In the genomic region with DNA sequence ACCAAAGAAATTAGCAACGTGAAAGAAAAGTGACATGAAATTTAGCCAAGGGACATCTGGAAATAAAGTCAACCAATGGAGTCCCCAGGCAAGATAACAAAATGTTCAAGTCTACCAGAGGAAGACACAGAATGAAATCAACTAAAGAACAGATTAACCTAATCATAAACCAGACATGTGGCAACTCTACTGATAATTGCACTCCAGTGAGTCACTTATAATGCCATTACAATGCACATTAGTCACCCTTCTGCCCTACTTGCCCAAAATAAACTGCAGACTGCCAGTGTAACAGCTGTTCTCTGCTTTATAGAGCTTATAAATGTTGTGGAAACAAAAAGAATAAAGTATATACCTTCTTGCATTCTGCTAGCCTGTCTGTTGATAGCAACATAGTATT, we compare ENCODE assay signal across 17 mouse cellular contexts.
"Had no signal": no experiment of that assay in that cellular context is flagged by ENCODE, and none has a peak within 500 bp of the region (broad histone marks: within the 10 kb centered on the region; RNA-seq: fewer than 3 reads in every experiment).

No protein-coding gene starts in this region.

- H3K9ac ChIP-seq: liver, embryonic 15.5 days; lung, embryonic 14.5 days had no signal

- H3K4me3 ChIP-seq: layer of hippocampus, adult 2 months; left cerebral cortex, adult 2 months; limb, embryonic 10.5 days; liver, embryonic 15.5 days had no signal

- H3K27me3 ChIP-seq: liver, embryonic 15.5 days had no signal

- H3K27ac ChIP-seq: kidney, postnatal 0 days; layer of hippocampus, adult 2 months; left cerebral cortex, adult 2 months; limb, embryonic 10.5 days; liver, embryonic 15.5 days had no signal

- ATAC-seq: intestine, postnatal 0 days had no signal

- DNase-seq: kidney, adult 9 months; kidney, postnatal 36 days; lung, embryonic 14.5 days; lung, postnatal 10 days; lung, postnatal 4 days; right cerebral cortex, postnatal 4 days; spleen, adult 18-20 months; thymus, adult 18-20 months; thymus, postnatal 14 days had no signal

- H3K9me3 ChIP-seq: limb, embryonic 10.5 days; liver, embryonic 15.5 days had no signal

- H3K36me3 ChIP-seq: limb, embryonic 10.5 days; liver, embryonic 15.5 days had no signal

- H3K4me1 ChIP-seq: limb, embryonic 10.5 days; liver, embryonic 15.5 days had no signal

- H3K4me2 ChIP-seq: liver, embryonic 11.5 days; liver, embryonic 15.5 days; lung, embryonic 14.5 days; midbrain, embryonic 11.5 days had no signal
